Mouse (Mus musculus) cortical plate, adult 2 months (tissue): Measurements from ENCODE around the gene Nrarp.

Experiments used
- CTCF ChIP-seq: fragments of 200-500 bp; IDR thresholded peaks from 2 replicates; pipeline ENCODE4 v1.5.1; 2011; ENCODE audit warnings: mild to moderate bottlenecking, control low read depth, low read length; ENCODE audit not compliant: insufficient read depth; ENCODE audit errors: extremely low read depth
- POLR2A ChIP-seq: fragments of 200-500 bp; IDR thresholded peaks from 2 replicates; pipeline ENCODE4 v1.6.1; 2011; ENCODE audit warnings: mild to moderate bottlenecking, low read length, control low read depth; ENCODE audit not compliant: insufficient read depth; ENCODE audit errors: extremely low read depth

GRCm38 (mm10) chr2:25182664-25183063 lies 2.1 kb downstream of the Nrarp start:
- TF ChIP-seq POLR2A (0 out of 2 replicates have a peak, but pooled peaks have one; percentile 31), CTCF (no peak)
